Mouse (Mus musculus) layer of hippocampus, postnatal 10 days (tissue): ENCODE data around the gene Cptp. TPM values are rescaled to one million over a fixed set of nuclear protein-coding genes. Genes with fewer than 3 reads are reported as not detected.

Source experiments
- DNase-seq, 2 experiments: peaks; one replicate each; pipeline ENCODE4 v3.0.0; 2021; ENCODE audit warnings: low spot score in 2 of 2
- total RNA-seq, 2 experiments: library from RNA; stranded (reverse); gene quantifications; 2 replicates each; pipeline ENCODE4 v1.2.3; 2021

The Cptp gene
- total RNA-seq, 2 experiments from 2014 or later: 28.1 to 32.2 TPM

GRCm38 (mm10) chr4:155846871-155847578 is 22.2 kb downstream of the Cptp start, which contains the start of gene Dvl1:
Gene Dvl1, plus strand, starts transcription at chr4:155847402.
- DNase-seq: peak; percentile 97 to 99

GRCm38 (mm10) chr4:155843231-155843630 is 26.0 kb downstream of the Cptp start:
- no peak for DNase-seq

DNA sequence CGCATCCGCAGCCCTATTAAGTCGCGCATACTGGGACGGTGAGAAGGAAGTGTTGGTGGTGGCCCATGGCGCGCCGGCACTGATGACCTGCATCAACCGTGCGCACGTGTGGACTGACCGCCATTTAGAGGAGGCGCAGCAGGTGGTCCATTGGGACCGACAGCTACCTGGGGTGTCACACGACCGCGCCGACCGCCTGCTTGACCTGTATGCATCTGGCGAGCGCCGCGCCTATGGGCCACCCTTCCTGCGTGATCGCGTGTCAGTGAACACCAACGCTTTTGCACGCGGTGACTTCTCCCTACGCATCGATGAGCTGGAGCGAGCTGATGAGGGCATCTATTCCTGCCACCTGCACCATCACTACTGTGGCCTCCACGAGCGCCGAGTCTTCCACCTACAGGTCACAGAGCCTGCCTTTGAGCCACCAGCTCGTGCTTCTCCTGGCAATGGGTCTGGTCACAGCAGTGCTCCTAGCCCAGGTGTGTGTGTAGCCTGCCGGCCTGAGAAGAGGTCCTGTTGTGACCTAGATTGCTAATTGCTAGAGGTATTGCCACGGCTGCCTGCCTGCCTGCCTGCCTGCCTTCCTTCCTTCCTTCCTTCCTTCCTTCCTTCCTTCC is 27.5 kb downstream of the Cptp start:
- no peak for DNase-seq

DNA sequence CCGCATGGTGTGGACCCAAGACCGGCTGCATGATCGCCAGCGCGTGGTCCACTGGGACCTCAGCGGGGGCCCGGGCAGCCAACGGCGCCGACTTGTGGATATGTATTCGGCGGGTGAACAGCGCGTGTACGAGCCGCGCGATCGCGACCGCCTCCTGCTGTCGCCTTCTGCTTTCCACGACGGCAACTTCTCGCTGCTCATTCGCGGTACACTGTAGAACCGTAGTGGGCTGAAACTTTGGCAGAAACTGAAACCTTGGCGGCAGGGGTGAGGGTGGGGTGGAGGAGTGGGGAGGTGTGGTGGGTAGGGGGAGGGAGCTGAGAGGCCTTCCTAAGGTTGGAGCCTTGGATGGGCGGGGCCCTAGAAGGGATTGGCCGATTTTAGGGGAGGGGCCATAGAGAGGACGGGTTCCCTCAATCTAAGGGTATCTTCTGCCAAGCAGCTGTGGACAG is 28.2 kb downstream of the Cptp start:
- DNase-seq: peak; percentile 48 to 53

GRCm38 (mm10) chr4:155840076-155841002 is 28.9 kb downstream of the Cptp start:
- no peak for DNase-seq

DNA sequence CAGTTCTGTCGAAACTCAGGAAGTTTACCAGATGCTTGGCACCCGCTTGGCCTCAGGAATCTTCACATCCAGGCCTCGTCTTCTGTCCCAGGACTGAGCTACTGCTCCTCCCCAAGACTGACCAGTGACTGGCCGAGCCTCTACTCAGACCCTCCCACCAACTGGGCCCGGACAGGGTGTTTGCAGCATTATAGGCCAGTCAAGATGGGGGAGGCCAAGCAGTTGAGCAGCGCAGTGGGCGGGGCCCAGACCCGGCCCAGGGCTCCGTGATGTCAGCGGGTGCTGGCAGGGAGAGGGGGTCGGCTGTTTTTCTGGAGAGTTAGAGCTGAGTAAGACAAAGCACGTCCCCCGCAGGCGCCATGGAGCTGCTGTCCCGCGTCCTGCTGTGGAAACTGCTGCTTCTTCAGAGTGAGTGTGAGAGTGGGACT is 29.7 kb downstream of the Cptp start, which contains the start of gene Mxra8:
Gene Mxra8 (plus strand): TSS at position 198 of the 428 bp plus-strand sequence.
- no peak for DNase-seq

DNA sequence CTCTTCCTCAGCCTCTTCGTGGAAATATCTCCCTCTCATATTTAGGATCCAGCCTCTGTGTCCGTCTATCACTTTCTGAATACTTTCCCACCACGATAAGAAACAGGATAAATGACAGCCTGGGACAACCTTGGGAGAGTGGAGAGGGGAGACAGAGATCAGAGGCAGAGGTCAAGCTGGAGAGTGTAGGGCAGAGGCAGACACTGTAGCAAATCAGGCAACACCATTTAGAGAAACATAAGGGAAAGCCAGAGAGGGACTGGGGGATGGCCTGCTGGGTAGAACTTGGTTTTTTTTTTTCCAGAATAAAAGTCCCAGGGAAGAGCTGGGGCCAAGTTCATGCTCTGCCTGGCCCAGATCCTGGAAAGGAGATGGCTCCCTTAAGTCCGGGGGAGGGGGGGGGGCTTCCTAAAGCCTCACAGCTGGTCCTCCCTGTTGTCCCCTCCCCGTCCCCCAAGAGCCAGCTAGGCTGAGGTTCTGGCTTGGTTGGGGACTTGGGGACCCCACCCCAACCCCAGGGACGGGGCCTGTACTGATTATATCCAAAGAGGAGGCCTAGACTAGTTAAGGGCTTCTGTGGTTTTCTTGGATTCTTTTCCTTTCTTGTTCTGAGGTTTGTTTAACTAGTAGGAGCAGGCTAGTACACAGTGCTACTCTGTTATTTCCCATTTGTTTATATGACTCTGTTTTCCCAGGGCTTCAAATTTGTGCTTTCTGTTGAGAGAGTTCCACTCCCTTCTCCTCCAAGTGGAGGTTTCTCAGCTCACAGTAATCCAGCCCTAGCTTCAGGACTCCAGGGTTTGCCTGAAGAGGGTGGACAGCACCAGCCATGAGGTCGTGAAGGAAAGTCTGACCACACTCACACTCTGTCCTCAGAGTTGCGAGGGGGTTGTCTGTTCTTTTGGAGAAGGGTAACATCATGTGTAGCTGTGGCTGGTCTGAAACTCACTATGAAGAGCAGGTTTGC is 30.8 kb downstream of the Cptp start:
- no peak for DNase-seq

DNA sequence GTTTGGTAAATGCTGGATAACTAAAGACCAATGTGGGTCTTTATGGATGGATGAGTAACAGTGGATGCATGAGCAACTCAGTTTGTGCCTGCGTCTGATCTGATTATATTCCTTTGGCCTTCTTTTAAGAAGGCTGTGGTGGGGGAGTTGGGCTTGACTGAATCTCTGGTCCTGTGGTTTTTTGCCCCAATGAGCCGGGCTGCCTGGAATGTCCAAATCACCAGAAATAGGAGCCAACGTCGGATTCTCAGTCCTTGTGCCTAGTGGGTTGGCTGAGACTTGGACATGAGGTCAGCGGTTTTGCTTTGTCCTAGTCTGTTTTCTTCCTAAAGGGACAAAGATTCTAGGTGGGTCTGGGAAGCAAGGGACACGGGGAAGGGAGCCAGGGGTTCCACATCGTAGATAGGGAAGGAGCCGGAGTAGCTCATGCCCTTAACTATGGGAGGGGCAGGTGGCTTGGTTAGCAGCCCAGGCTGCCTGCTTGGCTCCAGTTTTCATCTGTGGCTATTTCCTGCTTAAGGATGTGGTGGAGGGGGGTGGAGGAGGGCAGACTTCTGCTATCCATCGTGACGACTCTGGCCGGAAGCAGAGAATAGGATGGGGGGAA is 31.7 kb downstream of the Cptp start:
- no peak for DNase-seq

DNA sequence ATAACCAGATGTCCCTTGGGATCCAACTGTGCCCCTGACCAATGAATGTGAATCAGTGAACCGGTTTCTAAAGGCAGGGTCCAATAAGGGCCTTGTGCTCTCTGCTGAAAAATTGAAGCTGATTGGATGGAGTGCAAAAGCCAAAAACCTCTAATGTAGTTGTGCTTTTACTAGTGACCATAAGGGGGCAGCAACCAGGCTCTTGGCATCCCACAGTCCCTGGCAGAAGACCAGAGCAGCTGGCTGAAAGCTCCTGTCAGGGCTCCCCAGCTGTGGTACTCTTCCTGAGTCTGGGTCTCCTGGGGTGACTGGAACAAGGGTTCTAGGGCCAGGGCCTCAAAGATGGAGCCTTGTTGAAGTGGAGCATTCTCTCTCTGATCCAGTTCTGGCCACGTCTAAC is 35.4 kb downstream of the Cptp start:
- DNase-seq: peak; percentile 83 to 85

- DNase-seq: no peak
Measured at GRCm38 (mm10) chr4:155833234-155833633, 36.0 kb downstream of the Cptp start.

DNA sequence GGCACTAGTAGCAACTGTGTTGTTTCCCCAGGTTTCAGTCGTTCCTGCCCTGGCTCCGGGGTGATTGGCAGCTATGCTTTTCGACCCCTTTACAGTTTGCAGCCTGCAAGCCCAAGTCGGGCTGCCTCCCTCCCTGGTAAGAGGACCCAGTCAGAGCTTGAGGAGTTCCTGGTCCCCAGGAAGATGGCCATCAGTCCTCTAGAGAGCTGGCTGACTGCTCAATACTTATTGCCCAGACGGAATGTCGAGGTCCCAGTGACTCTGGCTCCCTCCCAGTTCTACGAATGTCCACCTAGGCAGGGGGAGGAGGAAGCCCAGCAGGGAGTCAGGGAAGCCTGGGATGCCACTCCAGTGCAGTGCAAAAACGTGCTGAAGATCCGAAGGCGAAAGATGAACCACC is 36.9 kb downstream of the Cptp start:
- no peak for DNase-seq

DNA sequence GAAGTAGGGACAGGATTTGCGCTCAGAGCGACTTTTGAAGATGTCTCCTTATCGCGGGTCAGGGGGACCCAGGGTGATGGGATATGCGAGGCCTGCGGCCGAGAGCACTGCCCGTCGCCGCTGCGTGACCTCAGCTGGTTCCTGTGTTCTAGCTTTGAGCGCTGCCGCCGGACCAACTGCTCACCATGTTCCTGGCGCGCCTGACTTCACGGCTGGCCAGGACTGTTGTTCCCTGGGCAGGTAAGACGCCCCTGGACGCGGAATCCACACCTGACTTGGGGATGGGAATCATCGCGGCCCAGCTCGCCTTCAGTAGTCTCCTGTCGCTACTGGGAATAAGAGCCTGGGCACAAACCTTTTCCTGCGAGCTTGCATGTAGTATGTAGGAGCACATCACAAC is 37.4 kb downstream of the Cptp start:
- no peak for DNase-seq

DNA sequence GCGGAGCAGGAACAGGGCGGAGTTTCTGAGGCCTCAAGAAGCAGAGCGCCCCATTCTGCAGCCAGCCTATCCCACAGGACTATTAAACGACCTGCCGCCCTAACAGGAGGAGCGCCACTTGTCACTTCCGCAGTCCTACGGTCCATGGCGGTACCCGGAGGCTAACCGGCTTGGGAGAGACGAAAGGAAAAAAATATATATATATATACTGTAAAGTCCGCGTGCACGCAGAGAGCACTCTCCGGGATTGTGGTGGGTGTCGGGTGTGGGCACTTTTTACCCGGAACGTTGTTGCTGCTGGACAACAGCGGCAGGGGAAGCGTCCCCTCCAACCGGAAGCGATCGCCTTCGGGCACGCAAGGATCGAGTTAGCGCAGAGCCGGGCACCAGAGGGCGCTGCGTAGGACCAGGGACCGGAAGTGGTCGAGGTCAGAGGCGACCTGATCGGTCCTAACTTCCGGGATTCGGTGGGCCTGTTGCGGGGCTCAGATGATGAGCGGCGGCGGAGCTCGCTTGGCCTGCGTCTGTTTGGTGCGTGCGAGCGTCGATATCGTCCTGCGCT is 38.0 kb downstream of the Cptp start, which contains the start of gene Aurkaip1:
Gene Aurkaip1 (plus strand): TSS at position 68 of the 562 bp plus-strand sequence.
- DNase-seq: peak; percentile 97 to 98

- DNase-seq: no peak
Measured at GRCm38 (mm10) chr4:155830596-155830995, 38.6 kb downstream of the Cptp start.

GRCm38 (mm10) chr4:155829866-155830265 is 39.4 kb downstream of the Cptp start:
- no peak for DNase-seq

GRCm38 (mm10) chr4:155823443-155823842 is 45.8 kb downstream of the Cptp start:
- no peak for DNase-seq

- no peak for DNase-seq
Measured at GRCm38 (mm10) chr4:155821025-155821424, 48.2 kb downstream of the Cptp start.

DNA sequence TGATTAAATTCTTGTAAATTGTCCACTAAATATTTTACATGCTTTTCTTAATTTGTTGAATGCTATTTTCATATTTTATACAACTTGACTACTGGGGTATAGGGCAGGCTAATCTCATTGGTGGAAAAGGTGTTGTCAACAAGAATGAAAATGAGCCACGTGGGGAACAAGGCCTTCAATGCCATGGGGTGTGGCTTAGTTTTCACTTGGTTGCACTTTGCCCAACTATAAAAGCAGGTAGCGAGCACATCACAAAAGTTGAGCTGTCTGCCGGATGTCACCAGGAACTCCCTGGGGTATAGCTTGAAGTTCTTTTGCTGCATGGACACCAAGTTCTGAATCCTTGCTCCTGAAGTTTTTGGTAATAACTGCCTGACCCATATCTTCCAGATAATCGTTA is 51.7 kb downstream of the Cptp start:
- no peak for DNase-seq
